Mouse (Mus musculus): ENCODE results near the gene Gm17720. TPM values are rescaled to one million over a fixed set of nuclear protein-coding genes. Genes with fewer than 3 reads are reported as not detected.
"Not testable (repeated sequence)": the region's sequence is repeated elsewhere in the genome, so short reads cannot be mapped to it uniquely, and the experiment has no call there.

Gene Gm17720
- polyA plus RNA-seq, 1 experiment from 2014 or later: not detected

DNA sequence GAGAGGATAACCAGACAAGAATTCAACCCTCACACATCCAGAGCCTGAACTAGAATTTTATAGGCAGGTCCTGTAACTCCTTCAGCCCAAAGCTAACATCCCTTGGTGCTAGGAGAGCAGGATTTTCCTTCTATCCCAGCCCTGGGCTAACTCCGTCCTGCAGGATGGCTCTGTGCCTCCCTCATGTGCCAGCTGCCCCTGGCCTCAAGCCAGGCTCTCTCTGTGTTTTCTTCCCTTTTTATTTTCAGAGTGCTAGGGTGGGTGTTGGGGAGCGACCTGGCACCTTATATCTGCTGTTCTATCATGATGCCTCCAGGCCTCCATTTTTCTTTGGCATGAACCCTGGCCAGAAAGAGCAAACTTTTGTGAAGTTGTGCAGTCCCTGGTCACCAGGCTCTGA lies 66.4 kb downstream of the Gm17720 start:
- 85% methylated on average over 2 of the region's 2 CpGs for WGBS
- no peak overlapping the region for H3K4me3 ChIP-seq
- H3K4me1 ChIP-seq: no peaks in the 10 kb centered on the region
- H3K27ac ChIP-seq: no peak overlapping the region
- no peak for ATAC-seq (ENCODE audit: low FRiP score, low read depth)
- no peak overlapping the region for H3K4me2 ChIP-seq (replicated peaks)
- H3K9me3 ChIP-seq: no peaks in the 10 kb centered on the region
- H3K9ac ChIP-seq: no peak overlapping the region
- H3K36me3 ChIP-seq: no peaks in the 10 kb centered on the region
- no peaks in the 10 kb centered on the region for H3K27me3 ChIP-seq (replicated peaks)

DNA sequence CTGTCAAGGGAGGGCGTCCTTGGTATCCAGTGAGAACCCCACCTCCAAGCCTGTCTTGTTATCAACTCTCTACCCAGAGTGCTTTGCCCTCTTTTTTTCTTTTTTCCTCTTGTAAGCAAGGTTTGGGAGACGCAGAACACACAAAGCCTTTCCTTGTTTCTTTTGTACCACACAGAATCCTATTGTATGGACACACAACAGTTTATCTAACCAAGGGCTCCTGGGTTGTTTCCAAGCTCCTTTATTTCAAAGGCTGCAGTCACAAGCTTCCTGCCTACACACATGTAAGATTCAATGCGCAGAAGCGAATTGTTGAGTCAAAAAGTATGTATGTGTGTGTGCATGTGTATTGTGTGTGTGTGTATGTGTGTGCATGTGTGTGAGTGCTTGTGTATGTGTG lies 68.2 kb downstream of the Gm17720 start:
- Histone ChIP-seq H3K27ac (no peak overlapping the region), H3K4me1 (no peaks in the 10 kb centered on the region), H3K4me2 (replicated peaks) (no peak overlapping the region), H3K36me3 (no peaks in the 10 kb centered on the region), H3K9ac (no peak overlapping the region), H3K9me3 (no peaks in the 10 kb centered on the region), H3K4me3 (no peak overlapping the region), H3K27me3 (replicated peaks) (no peaks in the 10 kb centered on the region)
- 64% methylated on average over 4 of the region's 4 CpGs for WGBS
- no peak for ATAC-seq (ENCODE audit: low FRiP score, low read depth)

DNA sequence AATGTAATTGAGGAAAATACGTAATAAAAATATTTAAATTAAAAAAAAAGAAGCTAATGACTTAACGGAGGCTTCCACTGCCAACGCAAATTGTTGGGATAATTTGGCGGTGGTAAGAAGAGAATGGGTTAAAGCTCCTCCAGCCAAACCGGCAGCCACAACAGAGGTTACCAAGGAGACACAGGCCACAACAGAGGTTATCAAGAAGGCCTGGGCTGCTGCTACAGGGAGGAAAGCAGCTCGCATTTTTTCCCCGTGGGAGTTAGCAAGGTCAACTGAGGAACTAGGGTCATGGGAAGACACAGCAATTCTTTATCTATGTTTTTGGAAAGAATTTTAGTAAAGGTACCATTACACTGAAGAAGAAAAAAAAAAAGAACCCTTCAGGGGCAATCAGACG lies 68.8 kb downstream of the Gm17720 start:
- H3K9ac ChIP-seq; H3K9me3 ChIP-seq; H3K27me3 ChIP-seq (replicated peaks); H3K27ac ChIP-seq; H3K4me3 ChIP-seq; ATAC-seq (ENCODE audit: low FRiP score, low read depth); H3K4me1 ChIP-seq; H3K36me3 ChIP-seq; H3K4me2 ChIP-seq (replicated peaks): not testable (repeated sequence)
- 37% methylated on average over 8 of the region's 8 CpGs for WGBS

Other genes starting within 250 kb of the Gm17720 start
- 3.3 and 3.5 TPM in 2 replicates for gene Phlpp2, start 234.2 kb downstream of the Gm17720 start, polyA plus RNA-seq (2016; fragmentation: Nextera tagmentation; extraction: Ambion mirVana)
- 0.43 and 0.61 TPM in 2 replicates for gene Marveld3, start 140.6 kb downstream of the Gm17720 start, polyA plus RNA-seq (2016; fragmentation: Nextera tagmentation; extraction: Ambion mirVana)
- gene Tat, start 112.3 kb downstream of the Gm17720 start, polyA plus RNA-seq (2016; fragmentation: Nextera tagmentation; extraction: Ambion mirVana): not detected in 2 replicates
- not detected in 2 replicates for gene Chst4, start 63.0 kb downstream of the Gm17720 start, polyA plus RNA-seq (2016; fragmentation: Nextera tagmentation; extraction: Ambion mirVana)
- gene Zfp612, start 23.0 kb downstream of the Gm17720 start, polyA plus RNA-seq (2016; fragmentation: Nextera tagmentation; extraction: Ambion mirVana): 12.7 and 13.0 TPM in 2 replicates
- gene Gm21964, start 1.5 kb downstream of the Gm17720 start, polyA plus RNA-seq (2016; fragmentation: Nextera tagmentation; extraction: Ambion mirVana): not detected in 2 replicates
- 5.3 and 7.7 TPM in 2 replicates for gene Calb2, start 65.5 kb upstream of the Gm17720 start, polyA plus RNA-seq (2016; fragmentation: Nextera tagmentation; extraction: Ambion mirVana)
- gene Cmtr2, start 112.9 kb upstream of the Gm17720 start, polyA plus RNA-seq (2016; fragmentation: Nextera tagmentation; extraction: Ambion mirVana): 10.8 and 12.2 TPM in 2 replicates
- gene Hydin, start 164.2 kb upstream of the Gm17720 start, polyA plus RNA-seq (2016; fragmentation: Nextera tagmentation; extraction: Ambion mirVana): 0.13 and 0.16 TPM in 2 replicates

Data from neural tube, embryonic 12.5 days (tissue).